Mouse (Mus musculus): ENCODE data around the gene Ptar1.

The Ptar1 gene

DNA sequence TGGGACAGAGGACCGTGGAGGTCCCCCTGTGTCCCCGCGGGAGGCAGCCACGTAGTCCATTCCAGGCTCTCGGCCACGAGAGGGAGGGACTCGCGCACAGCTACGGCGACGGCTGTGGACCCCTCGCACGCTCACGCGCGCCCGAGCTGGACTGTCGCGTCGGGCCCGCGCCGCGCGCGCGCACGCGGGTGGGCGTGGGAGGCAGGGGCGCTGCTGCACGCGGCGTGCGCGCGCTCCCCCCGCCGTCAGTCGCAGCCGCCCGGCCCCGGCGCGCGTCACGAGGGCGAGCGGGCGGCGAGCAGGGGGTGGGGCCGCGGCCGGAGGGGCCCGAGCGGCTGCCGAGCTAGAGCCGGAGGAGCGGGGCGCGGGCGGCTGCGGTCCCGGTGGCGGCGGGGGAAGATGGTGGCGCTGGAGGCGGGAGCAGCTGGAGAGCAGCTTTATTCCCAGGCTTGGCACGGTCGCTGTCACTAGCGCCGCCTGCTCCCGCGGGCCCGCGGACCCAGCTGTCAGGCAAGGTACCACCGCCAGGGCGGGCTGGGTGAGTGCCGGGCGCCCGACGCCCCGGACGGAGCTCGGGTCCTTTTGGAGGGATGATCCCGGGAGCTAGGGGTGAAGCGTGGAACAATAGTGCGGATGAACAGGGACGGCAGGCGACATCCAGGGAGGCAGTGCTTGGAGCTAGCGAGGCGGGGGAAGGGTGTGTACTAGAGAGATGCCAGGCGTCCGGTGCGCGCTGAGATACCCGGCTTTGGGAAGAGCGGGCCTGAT lies 71.5 kb downstream of the Ptar1 start, which contains the start of gene Apba1:
TSS of gene Apba1 (plus strand) at position 334 of the 768 bp plus-strand sequence.
- DNase-seq, result peak; percentile 52 to 54

DNA sequence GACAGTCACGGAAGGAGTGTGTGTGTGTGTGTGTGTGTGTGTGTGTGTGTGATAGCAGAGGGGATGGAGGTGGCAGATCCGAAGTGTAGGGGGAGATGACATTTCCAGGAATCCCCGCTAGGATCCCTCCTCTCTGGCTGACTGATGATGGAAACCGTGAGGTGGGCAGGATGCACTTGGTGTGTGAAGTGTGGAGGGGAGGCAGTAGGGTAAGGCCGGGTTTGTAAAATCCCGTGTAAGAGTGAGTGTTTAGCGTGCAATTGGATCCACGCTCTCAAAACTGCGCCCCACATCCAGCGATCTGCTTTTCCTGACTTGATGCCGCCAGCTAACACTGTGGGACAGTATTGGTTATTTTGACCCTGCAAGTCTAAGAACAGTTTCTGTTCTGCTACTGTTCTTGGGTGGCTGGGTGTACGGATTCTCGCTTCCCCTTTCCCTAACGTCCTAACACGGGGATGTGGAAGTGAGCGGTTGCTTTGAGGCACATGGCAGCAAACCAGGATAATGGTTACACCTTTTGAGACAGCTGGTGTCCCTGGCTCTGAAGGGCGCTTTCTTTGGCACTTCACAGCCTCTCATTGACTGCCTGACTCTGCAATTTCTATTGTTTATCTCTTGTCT lies 72.2 kb downstream of the Ptar1 start:
- peak; percentile 20 to 26 for DNase-seq

DNA sequence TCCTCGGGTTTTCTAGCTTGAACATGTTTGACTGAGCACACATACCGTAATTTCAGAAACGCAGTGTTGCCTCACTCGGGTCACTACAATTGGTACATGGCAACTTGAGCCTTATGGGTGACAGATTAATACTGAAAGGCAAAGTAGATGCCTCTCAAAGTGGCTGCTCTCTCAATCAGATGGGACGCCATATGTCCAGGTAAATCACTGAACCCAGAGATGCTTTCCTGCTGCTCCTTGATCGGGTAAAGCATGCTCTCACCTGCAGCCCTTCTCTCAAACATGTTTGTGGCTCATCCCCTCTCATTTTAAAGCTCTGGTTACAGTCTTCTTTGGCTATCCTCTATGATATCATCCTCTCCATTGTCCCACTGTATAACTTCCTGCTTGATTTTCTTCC lies 76.1 kb downstream of the Ptar1 start:
- DNase-seq, result no peak

- DNase-seq, result no peak
Observed at GRCm38 (mm10) chr19:23764051-23764450, 76.8 kb downstream of the Ptar1 start.

DNA sequence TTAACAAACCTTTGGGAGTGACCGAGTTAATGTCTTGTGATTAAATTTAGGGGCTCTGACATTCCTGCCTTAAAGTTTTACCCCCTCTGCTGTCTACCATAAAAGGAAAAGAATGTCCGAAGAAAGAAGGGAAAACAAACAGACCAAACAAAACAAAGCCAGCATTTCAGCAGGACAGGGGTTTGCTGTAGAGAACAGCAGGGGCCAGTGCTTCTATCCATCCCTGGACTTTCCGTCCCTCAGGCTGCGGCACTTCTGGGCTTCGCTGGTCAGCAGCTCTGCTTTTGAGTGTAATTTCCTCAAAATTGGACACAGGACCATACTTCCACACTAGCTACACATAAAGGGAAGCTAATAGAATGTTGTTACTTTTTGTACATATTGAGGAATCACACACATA lies 81.6 kb downstream of the Ptar1 start:
- no peak for DNase-seq

- no peak for DNase-seq
Observed at GRCm38 (mm10) chr19:23770494-23771423, 83.5 kb downstream of the Ptar1 start.

- no peak for DNase-seq
Observed at GRCm38 (mm10) chr19:23771971-23772370, 84.7 kb downstream of the Ptar1 start.

- DNase-seq, result no peak
Observed at GRCm38 (mm10) chr19:23775356-23775755, 88.1 kb downstream of the Ptar1 start.

- no peak for DNase-seq
Observed at GRCm38 (mm10) chr19:23779130-23779529, 91.9 kb downstream of the Ptar1 start.

DNA sequence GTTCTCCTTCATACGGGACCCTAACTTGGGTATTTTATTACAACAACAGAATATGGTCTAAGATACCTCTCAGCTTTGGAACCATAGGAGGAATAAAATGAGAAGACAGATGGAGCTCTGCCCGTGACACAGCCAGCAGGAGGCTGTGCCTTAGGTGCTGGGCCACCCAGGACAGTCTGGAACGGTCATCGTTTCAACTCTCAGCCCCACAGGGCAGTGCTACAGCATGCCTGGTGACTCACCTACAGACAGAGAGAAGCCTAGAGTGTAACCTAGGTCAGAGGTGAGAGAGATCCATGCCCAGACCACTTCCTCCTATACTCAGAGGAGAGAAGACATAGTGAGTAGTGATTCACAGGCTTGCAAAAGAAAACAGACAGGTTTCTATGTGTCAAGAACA lies 92.9 kb downstream of the Ptar1 start:
- DNase-seq, result no peak

Data from lung, adult 18-20 months (tissue).